Mouse (Mus musculus) c-Kit-positive CD71-negative TER-119-negative erythroid progenitor cells, embryonic 14.5 days (primary cell): ENCODE data around the gene Ngly1.

Experiments used
- DNase-seq: peaks from one replicate; pipeline ENCODE4 v3.0.0-alpha.2; 2013; ENCODE audit warnings: low read depth

Ngly1 gene

DNA sequence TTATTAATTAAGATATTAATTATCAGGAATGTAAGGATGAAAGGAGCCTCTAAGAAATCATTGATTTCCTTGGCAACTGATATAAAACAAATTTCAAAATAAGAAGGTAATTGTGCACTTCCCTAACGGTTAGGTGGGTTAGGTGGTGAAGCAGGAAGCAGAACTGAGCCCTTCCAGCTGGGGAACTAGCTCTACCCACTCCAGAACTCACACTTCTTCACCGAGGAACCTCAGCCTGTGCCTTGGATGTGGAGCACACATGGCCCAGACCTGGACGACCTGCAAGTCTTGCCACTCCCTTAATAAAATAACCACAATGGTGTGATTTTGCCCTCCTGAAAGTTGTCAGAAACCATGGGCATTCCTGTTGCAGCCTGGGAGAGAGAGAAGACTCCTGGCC lies 80.7 kb downstream of the Ngly1 start:
- DNase-seq: no peak

DNA sequence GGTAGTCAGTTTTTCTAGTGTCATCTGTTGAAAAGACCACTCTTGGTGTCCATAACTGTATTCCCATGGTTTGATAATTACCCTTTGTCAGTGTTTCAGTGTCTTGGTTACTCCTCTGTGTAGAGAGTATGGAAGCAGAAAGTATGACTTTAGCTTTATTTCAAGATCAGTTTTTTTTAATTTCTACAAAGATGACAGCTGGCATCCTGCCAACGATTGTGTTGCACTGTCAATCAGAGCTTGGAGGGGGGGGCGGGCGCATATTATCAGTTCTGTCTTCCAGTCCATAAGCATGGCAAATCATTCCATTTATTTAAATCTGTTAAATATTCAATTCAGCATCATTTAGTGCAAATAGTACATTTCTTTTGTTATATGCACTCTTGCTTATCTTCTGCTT lies 85.2 kb downstream of the Ngly1 start:
- DNase-seq: no peak

DNA sequence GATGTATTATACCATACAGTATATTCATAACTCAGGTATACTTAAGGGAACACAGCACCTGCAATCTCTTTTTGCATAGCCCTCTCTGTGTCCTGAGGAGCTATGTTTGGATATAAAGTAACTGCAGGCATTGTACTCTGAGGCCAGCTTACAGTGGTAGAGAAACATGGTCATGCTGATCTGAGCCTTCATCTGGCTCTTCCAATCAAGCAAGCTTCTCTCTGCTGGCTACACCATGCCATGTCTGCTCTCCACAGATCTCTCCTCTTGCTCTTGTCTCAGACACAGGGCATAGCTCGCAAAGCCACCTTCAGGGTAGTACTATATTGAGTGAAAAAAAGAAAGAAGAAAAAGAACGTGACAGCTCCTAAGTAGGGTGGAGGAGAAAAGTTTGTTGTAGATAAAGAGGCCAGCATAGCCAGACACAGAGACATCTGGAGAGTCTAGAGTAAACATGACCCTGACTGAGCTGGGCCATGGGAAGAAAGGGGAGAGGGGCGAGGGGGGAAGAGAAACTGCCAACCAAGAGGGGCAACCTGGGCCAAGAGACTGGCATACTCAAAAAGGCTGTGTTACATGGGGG lies 86.8 kb downstream of the Ngly1 start:
- no peak for DNase-seq

DNA sequence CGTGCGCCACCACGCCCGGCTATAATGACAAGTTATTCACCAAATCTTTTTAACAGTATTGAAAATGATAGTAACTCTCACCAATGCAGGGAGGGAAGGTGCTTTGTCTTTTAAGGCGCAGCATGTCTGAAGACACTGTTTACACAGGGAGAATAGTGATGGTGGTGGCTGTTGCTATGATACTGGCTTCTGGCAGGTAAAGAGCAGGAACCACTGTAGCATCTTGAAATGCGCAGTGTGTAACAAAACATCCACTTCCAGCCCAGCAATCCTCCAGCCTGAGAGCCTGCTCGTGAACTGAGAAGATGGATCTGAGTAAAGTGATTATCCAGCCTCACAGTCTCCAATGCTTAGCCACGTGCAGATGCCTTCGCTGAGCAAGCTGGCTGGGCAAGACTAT lies 98.4 kb downstream of the Ngly1 start:
- no peak for DNase-seq

DNA sequence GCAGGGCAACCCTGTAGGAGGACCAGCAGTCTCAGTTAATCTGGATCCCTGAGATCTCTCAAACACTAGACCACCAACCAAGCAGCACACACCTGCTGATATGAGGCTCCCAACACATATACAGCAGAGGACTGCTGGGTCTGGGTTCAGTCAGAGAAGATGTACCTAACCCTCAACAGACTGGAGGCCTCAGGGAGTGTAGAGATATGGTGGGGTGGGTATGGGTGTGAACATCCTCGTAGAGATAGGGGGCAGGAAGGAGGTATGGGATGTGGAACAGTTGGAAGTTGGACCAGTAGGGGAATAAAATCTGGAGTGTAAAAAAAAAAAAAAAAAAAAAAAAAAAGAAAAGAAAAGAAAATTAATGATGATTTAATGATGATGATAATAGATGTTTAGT lies 110.6 kb downstream of the Ngly1 start:
- DNase-seq: no peak
